Mouse (Mus musculus): ENCODE data around the gene Rela. TPM values are rescaled to one million over a fixed set of nuclear protein-coding genes. Genes with fewer than 3 reads are reported as not detected.

The Rela gene
- total RNA-seq, 1 experiment from 2014 or later, result 60.7 TPM

Small RNAs within 50 kb of the gene (microRNA-seq; reads per million reads assigned to microRNA genes)
- gene Mir6987, result 0 to 1.3 reads per million in 2 experiments

Other genes with a start within 250 kb of the Rela start
- gene Sart1, start 248.8 kb upstream of the Rela start, total RNA-seq (2021), result 73.0 and 75.7 TPM in 2 replicates
- not detected in 2 replicates for gene Tsga10ip, start 235.0 kb upstream of the Rela start, total RNA-seq (2021)
- 210 and 236 TPM in 2 replicates for gene Drap1, start 212.5 kb upstream of the Rela start, total RNA-seq (2021)
- 36.8 and 45.1 TPM in 2 replicates for gene AI837181, start 212.3 kb upstream of the Rela start, total RNA-seq (2021)
- 0.98 and 1.1 TPM in 2 replicates for gene Fosl1, start 189.9 kb upstream of the Rela start, total RNA-seq (2021)
- gene Ccdc85b, start 179.6 kb upstream of the Rela start, total RNA-seq (2021), result 8.8 and 11.2 TPM in 2 replicates
- gene Fibp, start 176.9 kb upstream of the Rela start, total RNA-seq (2021), result 70.8 and 92.6 TPM in 2 replicates
- gene Ctsw, start 169.0 kb upstream of the Rela start, total RNA-seq (2021), result 0.85 and 4.2 TPM in 2 replicates
- gene Efemp2, start 163.5 kb upstream of the Rela start, total RNA-seq (2021), result 42.5 and 45.9 TPM in 2 replicates
- 22.3 and 28.6 TPM in 2 replicates for gene Mus81, start 149.1 kb upstream of the Rela start, total RNA-seq (2021)
- gene Cfl1, start 147.0 kb upstream of the Rela start, total RNA-seq (2021), result 640 and 706 TPM in 2 replicates
- gene 1700020D05Rik, start 133.7 kb upstream of the Rela start, total RNA-seq (2021), result 1.0 and 2.2 TPM in 2 replicates
- gene Snx32, start 126.9 kb upstream of the Rela start, total RNA-seq (2021), result 10.4 and 11.8 TPM in 2 replicates
- gene Ovol1, start 76.8 kb upstream of the Rela start, total RNA-seq (2021), result not detected in 2 replicates
- gene Ap5b1, start 69.5 kb upstream of the Rela start, total RNA-seq (2021), result 7.3 and 8.0 TPM in 2 replicates
- gene Rnaseh2c, start 35.6 kb upstream of the Rela start, total RNA-seq (2021), result 106 and 113 TPM in 2 replicates
- 54.8 and 62.0 TPM in 2 replicates for gene Kat5, start 27.2 kb upstream of the Rela start, total RNA-seq (2021)
- 56.4 and 64.0 TPM in 2 replicates for gene Sipa1, start 26.2 kb downstream of the Rela start, total RNA-seq (2021)
- gene Map3k11, start 51.3 kb downstream of the Rela start, total RNA-seq (2021), result 50.4 and 51.2 TPM in 2 replicates
- gene Pcnx3, start 51.4 kb downstream of the Rela start, total RNA-seq (2021), result 75.1 and 78.4 TPM in 2 replicates
- not detected in 2 replicates for gene Kcnk7, start 66.9 kb downstream of the Rela start, total RNA-seq (2021)
- gene Ehbp1l1, start 88.8 kb downstream of the Rela start, total RNA-seq (2021), result 29.1 and 29.3 TPM in 2 replicates
- 41.3 and 50.4 TPM in 2 replicates for gene Fam89b, start 92.2 kb downstream of the Rela start, total RNA-seq (2021)
- gene Ltbp3, start 103.4 kb downstream of the Rela start, total RNA-seq (2021), result 212 and 214 TPM in 2 replicates
- 87.4 and 92.1 TPM in 2 replicates for gene Scyl1, start 133.9 kb downstream of the Rela start, total RNA-seq (2021)
- 26.0 and 34.5 TPM in 2 replicates for gene Frmd8, start 237.8 kb downstream of the Rela start, total RNA-seq (2021)
- 14.7 and 16.5 TPM in 2 replicates for gene Slc25a45, start 240.3 kb downstream of the Rela start, total RNA-seq (2021)

All from adrenal gland, postnatal 14 days (tissue).